Mouse (Mus musculus) megakaryocyte, embryonic 14.5 days (primary cell): ENCODE results near the gene Ube2d2b.

Experiments
- FLI1 ChIP-seq: IDR thresholded peaks from 2 replicates; pipeline ENCODE4 v1.6.1; 2012; ENCODE audit warnings: low read length, inconsistent platforms, mixed read lengths
- GATA1 ChIP-seq: IDR thresholded peaks from 3 replicates; pipeline ENCODE4 v1.6.1; 2012; ENCODE audit warnings: mixed read lengths, low read length, inconsistent platforms, borderline replicate concordance

DNA sequence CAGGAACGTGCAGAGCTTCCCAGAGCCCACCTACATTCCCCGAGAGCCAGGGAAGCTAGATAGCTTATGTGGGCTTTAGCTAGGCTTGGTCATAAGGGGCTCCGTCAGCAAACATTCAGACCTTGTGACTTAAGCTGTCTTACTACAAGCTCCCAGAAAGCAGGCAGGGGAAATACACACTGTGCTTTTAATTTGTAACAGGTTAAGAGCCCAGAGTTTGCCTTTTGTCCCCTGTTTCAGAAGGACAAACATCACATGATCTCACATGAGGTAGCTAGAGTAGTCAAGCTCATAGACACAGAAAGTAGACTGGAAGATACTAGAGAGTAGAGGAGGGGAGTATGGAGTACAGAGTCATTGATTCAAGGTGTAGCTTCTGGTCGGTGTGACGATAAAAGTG is 50.8 kb downstream of the Ube2d2b start:
- no peak for TF ChIP-seq FLI1
- no peak for TF ChIP-seq GATA1
